Mouse (Mus musculus) midbrain, embryonic 16.5 days (tissue): ENCODE measurements at regions not wholly inside any gene's neighbourhood (a gene's known extent, or its start where the extent isn't known, plus 50 kb on each side); places are given as distances from the start of the nearest gene placed in this dataset.

ENCODE experiments used
- ATAC-seq: fragments of 200-750 bp; cut with Nextera tagmentation; 2 replicates; pipeline ENCODE4 v1.8.0; 2017; ENCODE audit warnings: moderate TSS enrichment
- H3K27ac ChIP-seq: fragments of 300-500 bp; sonication (generic); 2 replicates; pipeline ENCODE4 v1.5.1; 2014; ENCODE audit warnings: mild to moderate bottlenecking, low read length, mixed read lengths
- H3K27me3 ChIP-seq: fragments of 300-500 bp; sonication (generic); 2 replicates; pipeline ENCODE4 v1.6.1; 2014; ENCODE audit warnings: low read depth, low read length, mixed read lengths; ENCODE audit not compliant: control insufficient read depth, insufficient read depth
- H3K36me3 ChIP-seq: fragments of 300-500 bp; sonication (generic); 2 replicates; pipeline ENCODE4 v1.6.1; 2014; ENCODE audit warnings: mild to moderate bottlenecking, low read length, moderate library complexity, mixed read lengths; ENCODE audit not compliant: control insufficient read depth, insufficient read depth
- H3K4me1 ChIP-seq: fragments of 300-500 bp; sonication (generic); 2 replicates; pipeline ENCODE4 v1.6.1; 2014; ENCODE audit warnings: mild to moderate bottlenecking, low read length, mixed read lengths; ENCODE audit not compliant: control insufficient read depth, insufficient read depth
- H3K4me2 ChIP-seq: fragments of 300-500 bp; sonication (generic); 2 replicates; pipeline ENCODE4 v1.6.1; 2014; ENCODE audit warnings: mild to moderate bottlenecking, low read length, mixed read lengths
- H3K4me3 ChIP-seq: fragments of 300-500 bp; sonication (generic); 2 replicates; pipeline ENCODE4 v1.5.1; 2014; ENCODE audit warnings: low read depth, mild to moderate bottlenecking, low read length, moderate library complexity, mixed read lengths
- H3K9ac ChIP-seq: fragments of 300-500 bp; sonication (generic); 2 replicates; pipeline ENCODE4 v1.6.1; 2014; ENCODE audit warnings: low read depth, low read length, mixed read lengths
- H3K9me3 ChIP-seq: fragments of 300-500 bp; sonication (generic); replicated peaks from 2 replicates; pipeline ENCODE4 v1.6.1; 2014; ENCODE audit warnings: mild to moderate bottlenecking, low read length, mixed read lengths; ENCODE audit not compliant: control insufficient read depth, poor library complexity, severe bottlenecking
- WGBS: fragments of 180-500 bp; shearing (Covaris S2); extraction: QIAGEN DNeasy Blood & Tissue Kit; methylation state at CpG from one replicate; pipeline ENCODE4 v1.1.7; 2014; 5-methylcytosine and 5-hydroxymethylcytosine counted together

DNA sequence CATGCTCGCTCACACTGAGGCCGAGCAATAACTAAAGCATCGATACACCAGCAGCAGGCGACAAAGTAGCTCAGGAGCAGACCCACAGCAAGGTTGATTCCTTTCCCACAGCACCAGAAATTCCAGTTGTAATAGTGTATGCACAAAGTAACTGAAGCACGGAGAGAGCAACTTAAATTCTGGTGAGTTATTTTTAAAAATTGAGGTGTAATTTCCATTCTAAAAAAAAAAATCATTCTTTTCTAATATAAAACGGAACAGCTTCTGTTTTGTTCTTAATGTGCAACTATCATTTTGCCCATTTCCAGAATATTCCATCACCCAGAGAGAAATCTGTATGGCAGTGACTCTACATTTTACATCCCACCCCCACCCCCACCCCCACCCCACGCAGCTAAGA is 202.1 kb upstream of the Runx1 start:
- Histone ChIP-seq H3K36me3 (no peaks in the 10 kb centered on the region), H3K9me3 (no peaks in the 10 kb centered on the region), H3K9ac (no peak overlapping the region), H3K27me3 (no peaks in the 10 kb centered on the region), H3K27ac (no peak overlapping the region), H3K4me1 (no peaks in the 10 kb centered on the region), H3K4me2 (no peak overlapping the region), H3K4me3 (no peak overlapping the region)
- no peak for ATAC-seq
- 89% methylated on average over 7 of the region's 7 CpGs for WGBS

DNA sequence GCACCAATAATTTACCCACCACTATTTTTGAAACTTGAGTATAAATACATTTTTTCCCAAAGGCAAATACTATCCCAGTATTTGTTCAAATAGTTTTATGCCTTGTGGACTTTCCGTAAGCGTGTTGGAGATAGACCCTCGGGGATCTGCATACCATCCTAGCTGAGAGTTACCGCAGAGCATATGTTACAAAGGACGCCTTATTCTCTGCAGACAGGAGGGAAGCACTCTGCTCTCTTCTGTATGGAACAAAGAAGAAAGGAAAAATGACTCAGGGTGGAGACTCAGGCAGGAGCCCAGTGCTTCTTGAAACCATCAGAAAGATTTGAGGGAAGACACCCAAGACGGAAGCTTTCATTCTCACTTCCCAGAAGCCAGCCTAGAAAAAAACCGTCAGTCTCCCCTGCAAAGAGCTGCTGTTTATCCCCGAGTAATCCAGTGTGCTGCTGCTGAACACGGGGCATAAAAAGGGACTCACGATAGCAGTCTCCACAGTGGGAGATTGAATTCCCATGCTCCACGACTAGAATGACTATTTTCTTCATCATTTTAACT is 200.2 kb upstream of the Runx1 start:
- no peaks in the 10 kb centered on the region for H3K9me3 ChIP-seq
- WGBS = 46% methylated on average over 11 of the region's 11 CpGs
- ATAC-seq = no peak
- no peak overlapping the region for H3K9ac ChIP-seq
- no peaks in the 10 kb centered on the region for H3K36me3 ChIP-seq
- no peaks in the 10 kb centered on the region for H3K27me3 ChIP-seq
- no peaks in the 10 kb centered on the region for H3K4me1 ChIP-seq
- H3K27ac ChIP-seq = no peak overlapping the region
- H3K4me2 ChIP-seq = no peak overlapping the region
- H3K4me3 ChIP-seq = no peak overlapping the region

DNA sequence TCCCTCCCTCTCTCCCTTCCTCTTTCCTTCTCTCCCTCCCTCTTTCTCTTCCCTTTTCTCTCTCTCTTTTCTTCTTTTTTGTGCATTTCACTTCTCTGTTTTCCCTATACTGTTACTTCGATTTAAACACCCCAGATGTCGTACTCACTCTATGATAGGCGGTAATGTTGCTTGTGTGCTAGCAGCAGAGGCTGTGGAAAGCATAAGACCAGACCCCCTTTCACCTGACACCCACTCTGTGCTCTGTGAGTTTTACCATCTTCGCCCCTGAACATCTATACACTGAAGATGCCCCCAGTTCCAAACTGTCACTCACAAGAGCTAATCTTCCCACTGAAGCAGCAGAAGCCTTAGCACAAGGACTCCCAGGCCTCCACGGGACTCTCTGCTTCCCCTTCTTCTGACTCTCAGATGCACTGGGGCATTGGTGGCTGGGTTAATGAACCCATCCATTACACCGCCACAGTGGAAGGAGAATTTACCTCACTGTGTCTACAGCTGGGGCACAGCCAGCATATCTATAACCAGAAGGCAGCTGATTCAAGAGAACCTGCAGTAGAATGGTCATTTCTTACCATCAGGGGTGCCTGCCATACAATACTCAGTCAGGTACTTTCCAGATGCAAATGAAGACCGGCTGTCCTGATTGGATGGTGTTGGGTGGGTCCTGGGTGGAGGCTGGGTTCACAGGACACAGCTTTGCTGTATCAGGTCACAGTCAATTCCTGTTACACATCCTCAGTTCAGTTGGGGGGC is 194.0 kb upstream of the Runx1 start:
- H3K27ac ChIP-seq = no peak overlapping the region
- H3K9ac ChIP-seq = no peak overlapping the region
- H3K9me3 ChIP-seq = no peaks in the 10 kb centered on the region
- 74% methylated on average over 7 of the region's 7 CpGs for WGBS
- H3K36me3 ChIP-seq = no peaks in the 10 kb centered on the region
- no peaks in the 10 kb centered on the region for H3K4me1 ChIP-seq
- H3K4me3 ChIP-seq = no peak overlapping the region
- ATAC-seq = no peak
- H3K4me2 ChIP-seq = no peak overlapping the region
- no peaks in the 10 kb centered on the region for H3K27me3 ChIP-seq

DNA sequence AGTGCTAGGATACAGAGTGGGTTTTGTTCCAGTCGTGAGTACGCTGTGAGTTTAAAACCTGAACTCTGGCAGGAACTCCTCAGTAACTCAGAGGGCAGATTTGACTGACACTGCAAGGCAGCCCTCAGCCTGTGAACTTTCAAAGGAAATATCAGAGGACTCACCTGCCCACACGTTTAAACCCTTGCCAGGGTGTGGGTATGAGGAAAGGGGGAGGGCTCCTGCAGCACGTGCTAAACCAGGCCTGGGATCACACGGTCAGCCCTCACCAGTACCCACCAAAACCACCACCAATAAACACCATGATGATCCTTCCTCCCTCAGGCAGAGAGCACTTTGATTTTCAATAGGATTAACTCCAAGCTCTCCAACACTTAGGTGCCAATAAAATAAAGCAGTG is 192.8 kb upstream of the Runx1 start:
- Histone ChIP-seq H3K4me3 (no peak overlapping the region), H3K4me1 (no peaks in the 10 kb centered on the region; the same call in 1 of the 2 replicates), H3K27ac (no peak overlapping the region), H3K9me3 (no peaks in the 10 kb centered on the region), H3K9ac (no peak overlapping the region), H3K27me3 (no peaks in the 10 kb centered on the region), H3K4me2 (no peak overlapping the region), H3K36me3 (no peaks in the 10 kb centered on the region)
- ATAC-seq = no peak
- 53% methylated on average over 5 of the region's 5 CpGs for WGBS

DNA sequence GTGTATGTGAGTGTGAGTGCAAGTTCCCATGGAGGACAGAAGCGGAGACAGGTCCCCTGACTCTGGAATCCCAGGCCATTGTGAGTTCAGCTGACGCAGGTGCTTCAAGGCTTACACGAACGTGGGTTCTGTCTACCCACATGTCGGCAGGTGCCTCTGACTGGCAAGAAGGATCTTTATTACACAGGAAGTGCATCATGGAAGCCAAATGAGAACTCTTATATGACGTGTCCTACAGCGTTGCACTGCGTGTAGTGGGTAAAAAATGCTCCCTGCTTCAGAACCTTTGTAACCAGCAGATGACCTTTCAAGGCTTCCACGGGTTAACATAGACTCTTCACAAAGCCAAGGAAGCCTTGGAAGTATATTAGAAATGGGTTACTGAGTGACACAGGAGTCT is 191.1 kb upstream of the Runx1 start:
- no peaks in the 10 kb centered on the region for H3K27me3 ChIP-seq
- 95% methylated on average over 9 of the region's 9 CpGs for WGBS
- no peak overlapping the region for H3K9ac ChIP-seq
- H3K36me3 ChIP-seq = no peaks in the 10 kb centered on the region
- no peak overlapping the region for H3K4me2 ChIP-seq
- H3K4me1 ChIP-seq = no peaks in the 10 kb centered on the region; the same call in 1 of the 2 replicates
- H3K9me3 ChIP-seq = no peaks in the 10 kb centered on the region
- H3K4me3 ChIP-seq = no peak overlapping the region
- H3K27ac ChIP-seq = no peak overlapping the region
- no peak for ATAC-seq

DNA sequence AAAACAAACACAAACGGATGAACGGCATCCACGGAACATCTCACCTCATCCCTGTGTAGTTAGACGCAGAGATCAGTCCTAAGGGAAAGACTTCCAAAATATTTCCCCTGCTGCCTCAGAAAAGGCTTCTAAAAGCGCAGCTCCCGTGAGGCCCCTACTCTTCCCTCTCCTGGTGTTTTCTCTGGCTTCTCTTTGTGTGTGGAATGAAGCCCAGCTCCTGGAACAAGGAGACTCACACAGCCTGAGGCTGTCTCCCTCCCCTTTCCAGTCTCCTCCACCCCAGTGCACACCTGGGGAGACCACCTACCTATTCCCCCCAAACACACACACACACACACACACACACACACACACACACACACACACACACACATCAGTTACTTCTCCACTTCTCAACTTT is 189.7 kb upstream of the Runx1 start:
- no peak overlapping the region for H3K9ac ChIP-seq
- H3K27ac ChIP-seq = no peak overlapping the region
- H3K27me3 ChIP-seq = no peaks in the 10 kb centered on the region
- ATAC-seq = no peak
- H3K4me2 ChIP-seq = no peak overlapping the region
- 63% methylated on average over 6 of the region's 6 CpGs for WGBS
- no peaks in the 10 kb centered on the region for H3K9me3 ChIP-seq
- no peak overlapping the region for H3K4me3 ChIP-seq
- H3K4me1 ChIP-seq = no peaks in the 10 kb centered on the region; the same call in 1 of the 2 replicates
- no peaks in the 10 kb centered on the region for H3K36me3 ChIP-seq

DNA sequence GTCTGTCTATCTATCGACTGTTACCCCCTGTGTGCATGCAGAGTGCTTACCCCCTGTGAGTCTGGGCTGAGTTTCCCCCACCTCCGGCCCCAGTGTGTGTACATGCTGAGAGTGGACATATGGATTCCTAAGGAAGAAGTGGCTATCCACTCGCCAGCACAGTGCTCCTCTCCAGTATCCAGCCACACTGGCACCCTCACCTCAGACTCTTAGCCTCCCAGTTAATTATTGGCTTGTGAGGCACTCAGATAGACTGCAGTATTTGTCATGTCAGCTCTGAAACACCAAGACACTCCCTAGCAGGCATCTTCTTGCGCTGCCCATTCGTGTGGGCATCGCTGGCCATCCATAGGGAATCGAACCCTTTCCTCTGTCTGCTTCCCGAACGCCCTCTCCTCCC is 189.0 kb upstream of the Runx1 start:
- H3K27me3 ChIP-seq = no peaks in the 10 kb centered on the region
- H3K9ac ChIP-seq = no peak overlapping the region
- WGBS = 87% methylated on average over 9 of the region's 9 CpGs
- H3K9me3 ChIP-seq = no peaks in the 10 kb centered on the region
- no peaks in the 10 kb centered on the region; the same call in 1 of the 2 replicates for H3K4me1 ChIP-seq
- H3K4me3 ChIP-seq = no peak overlapping the region
- H3K27ac ChIP-seq = no peak overlapping the region
- no peak overlapping the region for H3K4me2 ChIP-seq
- no peak for ATAC-seq
- H3K36me3 ChIP-seq = no peaks in the 10 kb centered on the region

DNA sequence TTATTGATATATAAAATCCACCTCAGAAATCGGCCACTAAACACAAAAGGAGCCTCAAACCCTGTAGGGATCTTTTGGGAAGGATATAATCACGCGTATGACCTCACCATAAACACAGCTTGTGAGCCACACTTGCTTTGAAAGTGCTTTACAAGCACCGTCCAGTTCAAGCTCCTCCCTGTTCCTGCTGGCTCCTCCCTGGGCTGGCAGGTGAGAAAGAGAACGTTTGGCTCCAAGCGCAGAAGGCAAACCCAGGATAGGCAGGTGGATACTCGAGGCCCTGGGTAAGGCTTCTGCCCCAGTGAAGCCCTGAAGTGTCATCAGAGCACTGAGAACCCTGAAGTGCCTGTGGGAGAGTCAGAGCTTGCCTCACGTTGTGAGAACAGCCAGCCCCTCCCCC is 187.9 kb upstream of the Runx1 start:
- Histone ChIP-seq H3K4me1 (no peaks in the 10 kb centered on the region; the same call in 1 of the 2 replicates), H3K36me3 (no peaks in the 10 kb centered on the region), H3K4me2 (no peak overlapping the region), H3K4me3 (no peak overlapping the region), H3K27ac (no peak overlapping the region), H3K9me3 (no peaks in the 10 kb centered on the region), H3K27me3 (no peaks in the 10 kb centered on the region), H3K9ac (no peak overlapping the region)
- 46% methylated on average over 8 of the region's 8 CpGs for WGBS
- ATAC-seq = no peak

DNA sequence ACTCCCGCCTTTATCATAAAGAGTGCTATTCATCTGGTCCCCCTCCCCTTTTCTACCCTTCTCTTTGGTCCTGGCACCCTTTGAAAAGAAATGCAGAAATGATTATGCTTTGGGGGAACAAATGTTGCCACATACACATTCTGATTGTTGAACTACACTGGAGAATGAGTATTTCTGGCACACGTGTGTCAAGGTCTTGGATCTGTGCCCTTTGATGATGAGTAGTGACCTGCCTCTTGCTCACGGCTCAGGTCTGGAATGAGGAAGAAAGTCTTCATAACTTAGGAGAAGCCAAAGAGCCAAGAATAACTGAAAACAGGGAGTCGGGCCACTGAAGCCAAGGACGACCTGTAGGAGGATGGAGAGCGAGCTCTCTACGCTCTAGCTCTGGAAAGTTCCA is 187.3 kb upstream of the Runx1 start:
- WGBS = 89% methylated on average over 7 of the region's 7 CpGs
- Histone ChIP-seq H3K4me3 (no peak overlapping the region), H3K4me2 (no peak overlapping the region), H3K36me3 (no peaks in the 10 kb centered on the region), H3K27ac (no peak overlapping the region), H3K9me3 (no peaks in the 10 kb centered on the region), H3K9ac (no peak overlapping the region), H3K4me1 (no peaks in the 10 kb centered on the region; the same call in 1 of the 2 replicates), H3K27me3 (no peaks in the 10 kb centered on the region)
- ATAC-seq = no peak
